Mouse (Mus musculus) hindbrain, embryonic 11.5 days (tissue): ENCODE data around the gene Prpsap2. TPM values are rescaled to one million over a fixed set of nuclear protein-coding genes. Genes with fewer than 3 reads are reported as not detected.
A peak's percentile ranks its signal among the peaks of the same experiment; 100 is the strongest.

Source experiments
- ATAC-seq: fragments of 200-750 bp; cut with Nextera tagmentation; 2 replicates; pipeline ENCODE4 v1.8.0; 2017; ENCODE audit warnings: mild to moderate bottlenecking, moderate TSS enrichment, moderate library complexity; ENCODE audit not compliant: low FRiP score
- DNase-seq: peaks from one replicate; pipeline ENCODE4 v3.0.0-alpha.2; 2015; ENCODE audit warnings: low spot score
- H3K27ac ChIP-seq: fragments of 300-500 bp; sonication (generic); 2 replicates; pipeline ENCODE4 v1.5.1; 2014; ENCODE audit warnings: mild to moderate bottlenecking, low read depth, low read length
- H3K27me3 ChIP-seq: fragments of 300-500 bp; sonication (generic); 2 replicates; pipeline ENCODE4 v1.6.1; 2014; ENCODE audit warnings: mild to moderate bottlenecking, low read length, moderate library complexity, mixed read lengths; ENCODE audit not compliant: control insufficient read depth, insufficient read depth
- H3K36me3 ChIP-seq: fragments of 300-500 bp; sonication (generic); 2 replicates; pipeline ENCODE4 v1.6.1; 2014; ENCODE audit warnings: mild to moderate bottlenecking, low read length, moderate library complexity, mixed read lengths; ENCODE audit not compliant: control insufficient read depth, insufficient read depth
- H3K4me1 ChIP-seq: fragments of 300-500 bp; sonication (generic); replicated peaks from 2 replicates; pipeline ENCODE4 v1.6.1; 2014; ENCODE audit warnings: low read length, mixed read lengths; ENCODE audit not compliant: control insufficient read depth, insufficient read depth
- H3K4me2 ChIP-seq: fragments of 300-500 bp; sonication (generic); replicated peaks from 2 replicates; pipeline ENCODE4 v1.6.1; 2014; ENCODE audit warnings: mild to moderate bottlenecking, low read depth, low read length
- H3K4me3 ChIP-seq: fragments of 300-500 bp; sonication (generic); 2 replicates; pipeline ENCODE4 v1.5.1; 2014; ENCODE audit warnings: low read depth, low read length
- H3K9ac ChIP-seq: fragments of 300-500 bp; sonication (generic); 2 replicates; pipeline ENCODE4 v1.6.1; 2014; ENCODE audit warnings: low read depth, low read length
- H3K9me3 ChIP-seq: fragments of 300-500 bp; sonication (generic); 2 replicates; pipeline ENCODE4 v1.6.1; 2016; ENCODE audit warnings: low read length; ENCODE audit not compliant: control insufficient read depth
- WGBS: fragments of 180-500 bp; shearing (Covaris S2); extraction: QIAGEN DNeasy Blood & Tissue Kit; methylation state at CpG from one replicate; pipeline ENCODE4 v1.1.7; 2014; 5-methylcytosine and 5-hydroxymethylcytosine counted together
- polyA plus RNA-seq: library from polyadenylated mRNA; unstranded; fragments of >200 nt; fragmentation: Nextera tagmentation; extraction: Ambion mirVana; gene quantifications from 2 replicates; pipeline ENCODE4 v1.2.1, GENCODE M21; 2014

Gene Prpsap2
- polyA plus RNA-seq, 1 experiment from 2014 or later, result 42.3 TPM

DNA sequence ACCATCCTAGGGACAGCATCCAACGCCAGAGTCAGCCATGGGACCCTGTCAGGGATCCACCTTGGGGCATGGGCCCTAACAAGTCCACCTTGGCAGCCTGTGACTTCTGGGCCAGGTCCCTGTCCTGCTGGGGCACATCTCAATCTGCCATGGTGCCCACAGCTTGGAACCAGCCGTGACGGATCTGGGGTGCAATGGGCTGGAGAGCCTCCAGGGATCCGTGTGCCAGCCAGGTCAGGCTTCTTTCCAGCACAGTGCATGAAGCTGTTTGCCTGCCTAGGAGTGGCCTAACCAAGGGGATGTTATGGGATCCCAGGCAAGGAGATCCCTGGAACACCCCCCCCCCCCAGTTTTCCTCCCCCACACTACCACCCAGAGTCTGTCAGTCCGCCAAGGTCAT, 68.9 kb downstream of the Prpsap2 start:
- H3K27ac ChIP-seq, result no peak overlapping the region
- H3K4me3 ChIP-seq, result no peak overlapping the region
- DNase-seq (no peak), ATAC-seq (no peak)
- no peaks in the 10 kb centered on the region for H3K9me3 ChIP-seq
- H3K36me3 ChIP-seq, result no peaks in the 10 kb centered on the region
- H3K4me2 ChIP-seq, result no peak overlapping the region
- H3K27me3 ChIP-seq, result no peaks in the 10 kb centered on the region
- H3K4me1 ChIP-seq, result no peaks in the 10 kb centered on the region
- 89% methylated on average over 5 of the region's 5 CpGs for WGBS
- H3K9ac ChIP-seq, result no peak overlapping the region

DNA sequence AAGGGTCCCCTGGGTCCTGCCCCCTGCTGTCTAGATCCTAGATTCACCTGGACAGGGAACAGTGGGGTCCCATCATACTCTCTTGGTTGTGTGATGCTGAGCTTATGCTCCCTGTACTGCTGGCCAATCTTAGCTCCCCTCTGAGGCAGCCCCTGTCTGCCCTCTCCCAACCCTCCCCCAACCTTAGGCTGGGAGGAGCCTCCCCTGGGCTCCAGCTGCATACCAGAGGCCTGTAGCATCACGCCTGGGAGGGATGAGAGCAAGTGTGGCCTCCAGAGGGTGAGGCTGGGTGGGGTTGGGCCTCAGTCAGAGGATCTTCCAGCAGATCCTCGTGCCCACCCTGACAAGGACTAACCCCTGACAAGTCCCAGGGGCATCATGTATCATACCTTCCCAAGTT, 74.3 kb downstream of the Prpsap2 start:
- no peak overlapping the region for H3K27ac ChIP-seq

DNA sequence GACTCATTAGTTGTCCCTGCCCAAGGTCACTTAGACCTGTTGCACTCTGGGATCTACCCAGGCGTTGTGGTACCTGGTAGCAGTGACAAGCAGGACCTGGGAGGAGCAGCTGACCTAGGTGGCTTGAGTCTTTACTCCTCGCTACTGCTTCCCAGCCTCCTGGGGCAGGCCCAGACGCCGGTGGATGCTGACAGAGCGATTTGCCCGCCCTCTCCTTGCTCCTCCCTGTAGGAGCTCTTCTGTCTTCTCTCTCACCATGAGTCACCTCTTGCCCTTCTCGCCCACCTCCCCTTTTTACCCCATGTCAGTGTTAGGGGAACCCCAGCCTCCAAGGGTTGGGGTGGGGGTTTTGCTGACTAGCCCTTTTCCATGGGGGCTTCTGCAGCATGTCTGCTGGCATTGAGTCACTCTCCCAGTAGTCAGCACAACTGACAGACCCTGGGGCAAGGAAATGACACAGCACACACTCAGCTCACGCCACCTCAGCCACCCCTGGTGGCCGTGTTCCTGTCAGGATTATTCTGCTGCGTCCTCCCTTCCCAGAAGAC, 74.9 kb downstream of the Prpsap2 start:
- H3K4me1 ChIP-seq, result no peaks in the 10 kb centered on the region
- H3K27ac ChIP-seq, result no peak overlapping the region
- ATAC-seq (no peak), DNase-seq (no peak)
- 36% methylated on average over 10 of the region's 10 CpGs for WGBS
- H3K36me3 ChIP-seq, result no peaks in the 10 kb centered on the region
- peaks cover 31% of the 10 kb centered on the region for H3K27me3 ChIP-seq
- H3K9me3 ChIP-seq, result no peaks in the 10 kb centered on the region
- no peak overlapping the region for H3K4me2 ChIP-seq
- H3K9ac ChIP-seq, result no peak overlapping the region
- no peak overlapping the region for H3K4me3 ChIP-seq

More for the DNA sequence above, 74.3 kb downstream of the Prpsap2 start:
- Histone ChIP-seq H3K36me3 (no peaks in the 10 kb centered on the region), H3K9me3 (no peaks in the 10 kb centered on the region), H3K4me3 (no peak overlapping the region), H3K4me2 (no peak overlapping the region), H3K4me1 (no peaks in the 10 kb centered on the region), H3K9ac (no peak overlapping the region), H3K27me3 (peaks cover 31% of the 10 kb centered on the region)
- WGBS, result 49% methylated on average over 2 of the region's 2 CpGs
- ATAC-seq, result no peak
- no peak for DNase-seq

DNA sequence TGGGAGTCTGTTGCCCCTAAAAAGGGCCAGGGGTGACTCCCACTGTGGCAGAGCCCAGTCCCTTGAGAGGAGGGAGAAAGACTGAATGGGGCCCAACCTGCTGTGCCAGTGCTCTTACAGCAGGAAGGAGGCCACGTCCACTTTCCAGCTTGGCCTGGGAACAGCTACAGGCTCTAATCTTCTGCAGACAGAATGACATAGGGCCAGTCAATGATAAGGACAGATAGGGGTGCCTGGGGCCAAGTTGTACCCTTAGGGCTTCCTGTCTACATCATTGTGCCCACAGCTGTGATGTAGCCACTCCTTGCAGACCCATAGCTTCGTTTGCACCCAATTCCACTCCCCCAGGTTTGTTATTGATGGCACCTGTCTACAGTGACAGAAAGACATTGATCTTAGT, 75.7 kb downstream of the Prpsap2 start:
- Histone ChIP-seq H3K4me1 (no peaks in the 10 kb centered on the region), H3K4me2 (no peak overlapping the region), H3K4me3 (no peak overlapping the region), H3K9ac (no peak overlapping the region), H3K36me3 (no peaks in the 10 kb centered on the region), H3K27ac (no peak overlapping the region), H3K27me3 (peaks cover 31% of the 10 kb centered on the region), H3K9me3 (no peaks in the 10 kb centered on the region)
- DNase-seq (no peak), ATAC-seq (no peak)
- 68% methylated on average over 2 of the region's 2 CpGs for WGBS

DNA sequence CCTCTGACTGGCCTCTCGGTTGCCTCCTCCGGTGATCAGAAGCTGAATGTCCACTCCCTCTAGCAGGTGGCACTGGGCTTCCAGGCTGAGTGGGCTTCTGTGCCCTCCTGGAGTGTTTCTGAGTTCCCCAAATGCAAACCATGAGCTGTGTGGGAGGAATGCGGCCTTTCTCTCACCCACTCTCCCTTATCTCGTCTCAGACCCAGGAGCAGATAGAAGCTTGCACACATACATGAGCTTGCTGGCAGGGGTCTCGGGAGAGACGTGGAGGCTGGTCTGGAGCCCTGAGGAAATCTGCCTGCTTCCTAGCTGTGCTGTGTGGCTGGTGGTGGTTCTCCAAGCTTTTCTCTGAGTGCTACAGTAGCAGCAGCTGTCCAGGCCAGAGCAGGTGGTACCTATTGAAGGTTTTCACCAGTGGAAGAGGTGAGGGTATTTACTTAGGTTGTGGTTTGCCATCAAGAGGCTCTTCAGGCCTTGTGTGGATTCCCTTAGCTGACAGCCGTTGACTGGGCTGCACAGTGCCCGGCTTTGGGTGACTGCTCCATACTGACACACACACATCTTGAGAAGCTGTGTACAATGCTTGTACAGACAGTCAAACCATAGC, 76.7 kb downstream of the Prpsap2 start:
- H3K4me2 ChIP-seq, result no peak overlapping the region
- H3K36me3 ChIP-seq, result no peaks in the 10 kb centered on the region
- H3K27me3 ChIP-seq, result peaks cover 31% of the 10 kb centered on the region
- no peak overlapping the region for H3K27ac ChIP-seq
- DNase-seq, result no peak
- no peak overlapping the region for H3K9ac ChIP-seq
- H3K4me3 ChIP-seq, result no peak overlapping the region
- no peaks in the 10 kb centered on the region for H3K4me1 ChIP-seq
- WGBS, result 72% methylated on average over 8 of the region's 8 CpGs
- no peaks in the 10 kb centered on the region for H3K9me3 ChIP-seq
- no peak for ATAC-seq

DNA sequence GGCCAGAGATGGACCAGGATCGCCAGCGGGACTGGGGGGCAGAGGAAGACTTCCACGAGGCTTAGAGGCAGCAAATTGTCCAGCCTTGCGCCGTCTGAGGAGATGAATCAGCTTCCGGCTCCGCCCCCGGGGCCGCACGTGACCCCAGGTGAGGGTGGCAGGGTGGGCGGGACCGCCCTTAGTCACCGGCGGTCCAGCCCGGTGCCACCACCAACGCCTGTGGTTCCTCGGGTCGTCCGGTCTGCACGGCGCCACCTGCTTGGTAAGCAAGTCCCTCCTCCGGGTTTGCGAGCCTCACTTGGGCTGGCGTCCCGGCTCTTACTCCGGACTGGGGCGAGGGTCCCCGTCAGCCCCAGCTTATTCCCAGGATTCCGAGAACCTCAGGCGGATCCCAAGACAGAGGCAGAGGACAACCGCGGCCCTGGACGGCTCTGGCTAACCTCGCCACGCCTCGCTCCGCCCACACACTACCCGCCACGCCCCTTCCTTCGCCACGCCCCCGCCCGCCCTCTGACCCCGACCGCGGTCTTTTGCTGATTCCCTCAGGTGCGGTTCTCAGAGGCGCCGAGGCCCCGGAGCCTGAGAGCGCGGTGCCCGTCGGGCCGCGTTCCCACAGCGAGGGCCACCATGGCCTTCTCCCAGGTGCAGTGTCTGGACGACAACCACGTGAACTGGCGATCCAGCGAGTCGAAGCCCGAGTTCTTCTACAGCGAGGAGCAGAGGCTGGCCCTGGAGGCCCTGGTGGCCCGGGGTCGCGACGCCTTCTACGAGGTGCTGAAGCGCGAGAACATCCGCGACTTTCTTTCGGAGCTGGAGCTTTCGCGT, 77.8 kb downstream of the Prpsap2 start, which contains the start of gene Fam83g:
TSS of gene Fam83g (plus strand) at position 185 of the 825 bp plus-strand sequence.
- Histone ChIP-seq H3K27me3 (peaks cover 31% of the 10 kb centered on the region), H3K4me1 (no peaks in the 10 kb centered on the region), H3K9me3 (no peaks in the 10 kb centered on the region), H3K4me2 (peak within 1 kb of the TSS; percentile 41), H3K9ac (peak within 1 kb of the TSS; percentile 4; the same call in 1 of the 2 replicates), H3K4me3 (peak within 1 kb of the TSS; percentile 35), H3K36me3 (no peaks in the 10 kb centered on the region), H3K27ac (no peak within 1 kb of the TSS)
- ATAC-seq (peak; percentile 49; the same call in 1 of the 2 replicates), DNase-seq (peak; percentile 61)
- 1% methylated on average over 67 of the region's 76 CpGs for WGBS

Other genes starting within 250 kb of the Prpsap2 start
- gene Epn2, start 182.4 kb downstream of the Prpsap2 start, polyA plus RNA-seq, result 28.8 and 34.2 TPM in 2 replicates
- 5.3 and 6.8 TPM in 2 replicates for gene Grap, start 108.8 kb downstream of the Prpsap2 start, polyA plus RNA-seq
- gene Fam83g, start 78.0 kb downstream of the Prpsap2 start, polyA plus RNA-seq, result 0.18 and 0.31 TPM in 2 replicates
- 0.09 TPM in 1 of 2 replicates, not detected in the other for gene Slc5a10, start 41.3 kb downstream of the Prpsap2 start, polyA plus RNA-seq
- 28.6 and 32.7 TPM in 2 replicates for gene Ulk2, start 93.0 kb upstream of the Prpsap2 start, polyA plus RNA-seq
- 16.9 and 17.1 TPM in 2 replicates for gene Akap10, start 168.2 kb upstream of the Prpsap2 start, polyA plus RNA-seq
- gene Specc1, start 194.7 kb upstream of the Prpsap2 start, polyA plus RNA-seq, result 18.4 and 26.3 TPM in 2 replicates